Mouse (Mus musculus) small intestine, adult 2 months (tissue): ENCODE measurements around the gene Shisa2. TPM values are rescaled to one million over a fixed set of nuclear protein-coding genes. Genes with fewer than 3 reads are reported as not detected.

Experiments
- H3K27ac ChIP-seq: fragments of 200-500 bp; 2 replicates; pipeline ENCODE4 v1.5.1; 2012; ENCODE audit warnings: low read depth, low read length, control low read depth, inconsistent platforms; ENCODE audit not compliant: insufficient read depth
- H3K27me3 ChIP-seq: fragments of 200-500 bp; 2 replicates; pipeline ENCODE4 v1.6.1; 2012; ENCODE audit warnings: mild to moderate bottlenecking, moderate library complexity, low read length, inconsistent platforms; ENCODE audit not compliant: control insufficient read depth, insufficient read depth
- H3K36me3 ChIP-seq: fragments of 200-500 bp; 2 replicates; pipeline ENCODE4 v1.6.1; 2012; ENCODE audit warnings: mild to moderate bottlenecking, low read length, control low read depth, inconsistent platforms; ENCODE audit not compliant: control insufficient read depth, insufficient read depth
- H3K4me1 ChIP-seq: fragments of 200-500 bp; 2 replicates; pipeline ENCODE4 v1.6.1; 2012; ENCODE audit warnings: low read length, inconsistent platforms, mixed read lengths; ENCODE audit not compliant: control insufficient read depth, insufficient read depth, insufficient read length
- H3K4me3 ChIP-seq: fragments of 200-500 bp; 2 replicates; pipeline ENCODE4 v1.5.1; 2012; ENCODE audit warnings: low read depth, mild to moderate bottlenecking, control low read depth, inconsistent platforms, low read length, moderate library complexity
- CTCF ChIP-seq: fragments of 200-500 bp; IDR thresholded peaks from 2 replicates; pipeline ENCODE4 v1.5.1; 2012; ENCODE audit warnings: low read depth, mild to moderate bottlenecking, control low read depth, inconsistent platforms, low read length, moderate library complexity, mixed read lengths; ENCODE audit not compliant: insufficient replicate concordance, insufficient read length; ENCODE audit errors: extremely low read depth
- POLR2A ChIP-seq: fragments of 200-500 bp; IDR thresholded peaks from 2 replicates; pipeline ENCODE4 v1.6.1; 2012; ENCODE audit warnings: low read depth, mild to moderate bottlenecking, control low read depth, inconsistent platforms, low read length, moderate library complexity
- WGBS: fragments of 180-500 bp; shearing (Covaris S2); methylation state at CpG from one replicate; pipeline ENCODE4 v1.1.7; 2018; 5-methylcytosine and 5-hydroxymethylcytosine counted together
- polyA plus RNA-seq: library from polyadenylated mRNA; depleted of rRNA; stranded (reverse); fragments of >200 nt; gene quantifications from 2 replicates; pipeline ENCODE4 v1.2.3, GENCODE M21; 2012; rRNA removed

The Shisa2 gene
- 12.3 and 20.7 TPM in 2 replicates for polyA plus RNA-seq

- no peaks in the 10 kb centered on the region for H3K27me3 ChIP-seq
- WGBS: under 1% methylated on average over 63 of the region's 65 CpGs
- H3K4me1 ChIP-seq: peaks cover 6% of the 10 kb centered on the region
- H3K4me3 ChIP-seq: peak within 1 kb of the TSS; percentile 64
- H3K27ac ChIP-seq: no peak within 1 kb of the TSS
- TF ChIP-seq CTCF (peak; percentile 25; the same call in 1 of the 2 replicates), POLR2A (peak; percentile 50; the same call in 1 of the 2 replicates)
- H3K36me3 ChIP-seq: no peaks in the 10 kb centered on the region; the same call in 1 of the 2 replicates
These were observed at the start of gene Shisa2 for GRCm38 (mm10) chr14:59625158-59625805. Shisa2 (plus strand) TSS chr14:59625308.

GRCm38 (mm10) chr14:59576385-59576784 is 48.7 kb upstream of the Shisa2 start:
- Histone ChIP-seq H3K4me3 (no peak overlapping the region), H3K4me1 (no peaks in the 10 kb centered on the region), H3K27me3 (no peaks in the 10 kb centered on the region), H3K27ac (no peak overlapping the region), H3K36me3 (peaks cover 37% of the 10 kb centered on the region)
- TF ChIP-seq CTCF: no peak
- TF ChIP-seq POLR2A: no peak
- WGBS: 82% methylated on average over 5 of the region's 5 CpGs

GRCm38 (mm10) chr14:59590614-59591013 is 34.5 kb upstream of the Shisa2 start:
- TF ChIP-seq CTCF (no peak), POLR2A (no peak)
- Histone ChIP-seq H3K4me1 (no peaks in the 10 kb centered on the region), H3K27me3 (no peaks in the 10 kb centered on the region), H3K36me3 (peaks cover 43% of the 10 kb centered on the region), H3K27ac (no peak overlapping the region), H3K4me3 (no peak overlapping the region)
- WGBS: 62% methylated on average over 1 of the region's 1 CpGs

DNA sequence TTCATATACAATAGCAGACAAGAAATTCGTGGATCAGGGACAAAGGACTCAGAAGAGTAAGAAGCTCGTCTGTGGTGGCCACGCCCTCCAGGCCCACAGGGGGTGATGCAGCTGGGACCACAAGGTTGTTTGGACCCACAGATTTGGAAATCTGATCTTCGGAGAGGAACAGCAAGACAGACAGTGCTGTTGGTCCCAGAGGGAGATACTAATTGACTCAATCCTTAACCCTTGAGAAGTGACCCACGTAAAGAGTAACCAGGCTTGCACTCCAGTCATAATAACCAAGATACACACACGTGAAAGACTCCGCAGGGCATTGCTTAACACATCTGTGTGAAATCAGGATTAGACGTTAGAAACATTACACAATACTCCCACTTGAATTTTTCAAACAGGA is 33.2 kb upstream of the Shisa2 start:
- H3K27ac ChIP-seq: no peak overlapping the region
- H3K36me3 ChIP-seq: peaks cover 31% of the 10 kb centered on the region
- no peak overlapping the region for H3K4me3 ChIP-seq
- no peak for TF ChIP-seq POLR2A
- no peak for TF ChIP-seq CTCF
- H3K27me3 ChIP-seq: no peaks in the 10 kb centered on the region
- H3K4me1 ChIP-seq: no peaks in the 10 kb centered on the region
- WGBS: 80% methylated on average over 8 of the region's 8 CpGs

GRCm38 (mm10) chr14:59592593-59592992 is 32.5 kb upstream of the Shisa2 start:
- WGBS: 95% methylated on average over 3 of the region's 3 CpGs
- Histone ChIP-seq H3K4me1 (no peaks in the 10 kb centered on the region; the same call in 1 of the 2 replicates), H3K36me3 (peaks cover 30% of the 10 kb centered on the region), H3K4me3 (no peak overlapping the region), H3K27ac (no peak overlapping the region), H3K27me3 (no peaks in the 10 kb centered on the region)
- no peak for TF ChIP-seq CTCF
- no peak for TF ChIP-seq POLR2A

DNA sequence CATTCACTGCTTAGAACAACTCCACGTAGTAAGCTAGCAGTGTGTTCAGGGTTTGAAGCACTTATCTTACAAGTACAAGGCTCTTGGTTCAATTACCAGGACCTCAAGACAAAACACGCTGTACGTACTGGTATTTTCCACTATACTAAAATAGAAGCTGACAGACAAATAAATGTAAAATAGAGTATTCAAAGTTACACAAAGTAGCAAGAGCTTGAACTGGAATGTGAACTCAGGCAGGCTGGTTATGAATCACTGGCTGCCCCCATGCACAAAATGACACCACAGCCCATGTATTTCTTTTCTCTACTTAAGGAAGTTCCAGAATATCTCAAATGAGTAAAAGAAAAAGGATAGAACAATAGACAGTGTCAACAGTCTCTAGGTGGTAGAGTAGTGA is 30.1 kb upstream of the Shisa2 start:
- TF ChIP-seq CTCF (no peak), POLR2A (no peak)
- Histone ChIP-seq H3K27me3 (no peaks in the 10 kb centered on the region), H3K36me3 (peaks cover 11% of the 10 kb centered on the region), H3K4me1 (no peaks in the 10 kb centered on the region; the same call in 1 of the 2 replicates), H3K27ac (no peak overlapping the region), H3K4me3 (no peak overlapping the region)
- 91% methylated on average over 3 of the region's 3 CpGs for WGBS

GRCm38 (mm10) chr14:59597398-59598259 is 27.5 kb upstream of the Shisa2 start, which contains the start of gene Cdadc1:
Cdadc1 (minus strand) TSS chr14:59597959.
- peak within 1 kb of the TSS; percentile 80 for H3K4me3 ChIP-seq
- no peaks in the 10 kb centered on the region for H3K27me3 ChIP-seq
- H3K27ac ChIP-seq: peak within 1 kb of the TSS; percentile 66
- peaks cover 5% of the 10 kb centered on the region for H3K36me3 ChIP-seq
- TF ChIP-seq POLR2A (peak; percentile 73), CTCF (no peak)
- peaks cover 3% of the 10 kb centered on the region for H3K4me1 ChIP-seq
- WGBS: under 1% methylated on average over 48 of the region's 48 CpGs
